Mouse (Mus musculus): ENCODE measurements around the gene Lrmda. TPM values are rescaled to one million over a fixed set of nuclear protein-coding genes. Genes with fewer than 3 reads are reported as not detected.

Gene Lrmda
- total and polyA plus RNA-seq, 3 experiments: 5.1 to 5.9 TPM; not detected in 1

- Histone ChIP-seq H3K9me3 (replicated peaks; ENCODE audit: insufficient read depth, low read length) (no peaks in the 10 kb centered on the region), H3K27me3 (ENCODE audit: control insufficient read depth in 1 of 2, insufficient read depth in 2 of 2, low read length in 2 of 2) (no peaks in the 10 kb centered on the region), H3K36me3 (ENCODE audit: control insufficient read depth in 1 of 2, insufficient read depth in 2 of 2, low read length in 2 of 2) (no peaks in the 10 kb centered on the region), H3K27ac (ENCODE audit: control insufficient read depth, low read depth, low read length) (no peak overlapping the region), H3K79me2 (ENCODE audit: control insufficient read depth, insufficient read depth, low read length, poor library complexity) (no peaks in the 10 kb centered on the region), H3K4me3 (ENCODE audit: control insufficient read depth in 1 of 2, insufficient read depth in 1 of 2, low read depth in 2 of 2, low read length in 2 of 2) (no peak overlapping the region), H3K4me1 (ENCODE audit: control insufficient read depth in 1 of 2, insufficient read depth in 2 of 2, low read length in 2 of 2) (no peaks in the 10 kb centered on the region), H3K9ac (ENCODE audit: control insufficient read depth, low read depth, low read length, poor library complexity, severe bottlenecking) (no peak overlapping the region)
- no peak for TF ChIP-seq CHD2 (IDR thresholded peaks at IDR 0.05; ENCODE audit: low read length)
- no peak for TF ChIP-seq USF2 (IDR thresholded peaks at IDR 0.05; ENCODE audit: borderline replicate concordance in 1 of 2, insufficient read depth in 1 of 2, low read depth in 1 of 2, low read length in 2 of 2)
- no peak for TF ChIP-seq TBP (IDR thresholded peaks at IDR 0.05; ENCODE audit: low read depth, low read length)
- no peak for TF ChIP-seq KAT2A (conservative IDR thresholded peaks at IDR 0.05; ENCODE audit: low read depth, low read length)
- TF ChIP-seq BHLHE40 (IDR thresholded peaks at IDR 0.05; ENCODE audit: borderline replicate concordance, low read depth, low read length): no peak
- TF ChIP-seq USF1 (IDR thresholded peaks at IDR 0.05; ENCODE audit: low read depth, low read length): no peak
- TF ChIP-seq MAZ (IDR thresholded peaks at IDR 0.05; ENCODE audit: low read depth, low read length): no peak
- TF ChIP-seq MEF2A (IDR thresholded peaks at IDR 0.05; ENCODE audit: extremely low read depth, insufficient replicate concordance, low read depth, low read length, poor library complexity, severe bottlenecking): no peak
- TF ChIP-seq MXI1 (IDR thresholded peaks at IDR 0.05; ENCODE audit: low read depth, low read length): no peak
- TF ChIP-seq E2F4 (IDR thresholded peaks at IDR 0.05; ENCODE audit: borderline replicate concordance, low read depth, low read length): no peak
- no peak for TF ChIP-seq NELFE (IDR thresholded peaks at IDR 0.05; ENCODE audit: low read depth, low read length)
- DNase-seq (ENCODE audit: low read depth, low spot score): no peak
Observed at GRCm38 (mm10) chr14:22144014-22144413, 124.5 kb downstream of the Lrmda start.

GRCm38 (mm10) chr14:22145863-22146262, 126.4 kb downstream of the Lrmda start:
- H3K27ac ChIP-seq (ENCODE audit: control insufficient read depth, low read depth, low read length): no peak overlapping the region
- H3K4me1 ChIP-seq (ENCODE audit: control insufficient read depth in 1 of 2, insufficient read depth in 2 of 2, low read length in 2 of 2): no peaks in the 10 kb centered on the region
- no peak overlapping the region for H3K4me3 ChIP-seq (ENCODE audit: control insufficient read depth in 1 of 2, insufficient read depth in 1 of 2, low read depth in 2 of 2, low read length in 2 of 2)
- H3K9me3 ChIP-seq (replicated peaks; ENCODE audit: insufficient read depth, low read length): no peaks in the 10 kb centered on the region
- H3K36me3 ChIP-seq (ENCODE audit: control insufficient read depth in 1 of 2, insufficient read depth in 2 of 2, low read length in 2 of 2): no peaks in the 10 kb centered on the region
- no peaks in the 10 kb centered on the region for H3K27me3 ChIP-seq (ENCODE audit: control insufficient read depth in 1 of 2, insufficient read depth in 2 of 2, low read length in 2 of 2)
- no peak for DNase-seq (ENCODE audit: low read depth, low spot score)
- H3K9ac ChIP-seq (ENCODE audit: control insufficient read depth, low read depth, low read length, poor library complexity, severe bottlenecking): no peak overlapping the region
- H3K79me2 ChIP-seq (ENCODE audit: control insufficient read depth, insufficient read depth, low read length, poor library complexity): no peaks in the 10 kb centered on the region
- TF ChIP-seq CTCF (IDR thresholded peaks at IDR 0.05 in 2 of 3, conservative IDR thresholded peaks at IDR 0.05 in 1 of 3; ENCODE audit: control insufficient read depth in 1 of 3, insufficient read depth in 1 of 3, low read depth in 2 of 3, low read length in 3 of 3, poor library complexity in 1 of 3, severe bottlenecking in 1 of 3): no peak
- no peak for TF ChIP-seq MXI1 (IDR thresholded peaks at IDR 0.05; ENCODE audit: low read depth, low read length)
- TF ChIP-seq JUND (IDR thresholded peaks at IDR 0.05; ENCODE audit: low read depth, low read length): no peak
- TF ChIP-seq MEF2A (IDR thresholded peaks at IDR 0.05; ENCODE audit: extremely low read depth, insufficient replicate concordance, low read depth, low read length, poor library complexity, severe bottlenecking): no peak
- TF ChIP-seq GABPA (IDR thresholded peaks at IDR 0.05; ENCODE audit: low read depth, low read length): no peak
- no peak for TF ChIP-seq MAFK (IDR thresholded peaks at IDR 0.05; ENCODE audit: borderline replicate concordance, low read depth, low read length)
- no peak for TF ChIP-seq TAL1 (IDR thresholded peaks at IDR 0.05; ENCODE audit: low read length)
- TF ChIP-seq ELF1 (IDR thresholded peaks at IDR 0.05; ENCODE audit: low read depth, low read length): no peak
- TF ChIP-seq POLR2AphosphoS2 (IDR thresholded peaks at IDR 0.05; ENCODE audit: low read length): no peak
- no peak for TF ChIP-seq TCF12 (IDR thresholded peaks at IDR 0.05; ENCODE audit: low read depth, low read length)
- no peak for TF ChIP-seq MYB (IDR thresholded peaks at IDR 0.05; ENCODE audit: low read depth, low read length)
- no peak for TF ChIP-seq GATA1 (IDR thresholded peaks at IDR 0.05; ENCODE audit: low read depth, low read length)
- no peak for TF ChIP-seq BHLHE40 (IDR thresholded peaks at IDR 0.05; ENCODE audit: borderline replicate concordance, low read depth, low read length)
- TF ChIP-seq NRF1 (IDR thresholded peaks at IDR 0.05; ENCODE audit: insufficient read depth, low read depth, low read length, poor library complexity, severe bottlenecking): no peak
- no peak for TF ChIP-seq RAD21 (IDR thresholded peaks at IDR 0.05; ENCODE audit: low read depth, low read length)
- TF ChIP-seq E2F4 (IDR thresholded peaks at IDR 0.05; ENCODE audit: borderline replicate concordance, low read depth, low read length): no peak
- TF ChIP-seq UBTF (IDR thresholded peaks at IDR 0.05; ENCODE audit: borderline replicate concordance, insufficient read depth, low read depth, low read length): no peak
